Mouse (Mus musculus) spleen, adult 2 months (tissue): ENCODE data around the gene Ppp1r35. TPM values are rescaled to one million over a fixed set of nuclear protein-coding genes. Genes with fewer than 3 reads are reported as not detected.

Source experiments
- DNase-seq, 2 experiments: peaks; one replicate each; pipeline versions ENCODE4 v3.0.0 to v3.0.0-alpha.2; 2012 to 2021; ENCODE audit warnings: low spot score in 2 of 2, low read depth in 1 of 2
- H3K27ac ChIP-seq: fragments of 200-500 bp; 2 replicates; pipeline ENCODE4 v1.5.1; 2012; ENCODE audit warnings: low read length, inconsistent platforms; ENCODE audit not compliant: insufficient read depth
- H3K27me3 ChIP-seq: fragments of 200-500 bp; 2 replicates; pipeline ENCODE4 v1.6.1; 2012; ENCODE audit warnings: mild to moderate bottlenecking, moderate library complexity, low read length, inconsistent platforms; ENCODE audit not compliant: control insufficient read depth, insufficient read depth
- H3K36me3 ChIP-seq: fragments of 200-500 bp; 2 replicates; pipeline ENCODE4 v1.6.1; 2012; ENCODE audit warnings: mild to moderate bottlenecking, low read length, inconsistent platforms; ENCODE audit not compliant: control insufficient read depth, insufficient read depth
- H3K4me1 ChIP-seq: fragments of 200-500 bp; 2 replicates; pipeline ENCODE4 v1.6.1; 2011; ENCODE audit warnings: inconsistent platforms; ENCODE audit not compliant: control insufficient read depth, insufficient read depth, insufficient read length
- H3K4me3 ChIP-seq: fragments of 200-500 bp; 2 replicates; pipeline ENCODE4 v1.5.1; 2011; ENCODE audit warnings: mild to moderate bottlenecking, inconsistent platforms; ENCODE audit not compliant: insufficient read depth, insufficient read length; ENCODE audit errors: extremely low read depth
- CTCF ChIP-seq: fragments of 200-500 bp; IDR thresholded peaks from 2 replicates; pipeline ENCODE4 v1.5.1; 2011; ENCODE audit warnings: mild to moderate bottlenecking, inconsistent platforms; ENCODE audit not compliant: insufficient read depth, insufficient read length, insufficient replicate concordance; ENCODE audit errors: extremely low read depth
- POLR2A ChIP-seq: fragments of 200-500 bp; IDR thresholded peaks from 2 replicates; pipeline ENCODE4 v1.6.1; 2011; ENCODE audit warnings: low read depth, low read length, inconsistent platforms
- WGBS: fragments of 180-500 bp; shearing (Covaris S2); methylation state at CpG from one replicate; pipeline ENCODE4 v1.1.7; 2018; 5-methylcytosine and 5-hydroxymethylcytosine counted together
- polyA plus RNA-seq: library from polyadenylated mRNA; depleted of rRNA; stranded (reverse); fragments of >200 nt; gene quantifications from 2 replicates; pipeline ENCODE4 v1.2.3, GENCODE M21; 2012; rRNA removed

Gene Ppp1r35
- polyA plus RNA-seq, 1 experiment = 43.9 TPM

- Histone ChIP-seq H3K27me3 (no peaks in the 10 kb centered on the region), H3K27ac (no peak overlapping the region), H3K4me1 (peaks cover 7% of the 10 kb centered on the region; the same call in 1 of the 2 replicates), H3K36me3 (no peaks in the 10 kb centered on the region), H3K4me3 (no peak overlapping the region)
- DNase-seq = no peak
- TF ChIP-seq POLR2A (no peak), CTCF (no peak)
- WGBS = 93% methylated on average over 1 of the region's 1 CpGs
These were observed 44.0 kb downstream of the Ppp1r35 start for GRCm38 (mm10) chr5:137822602-137823001.

- WGBS = 61% methylated on average over 6 of the region's 6 CpGs
- DNase-seq = no peak
- Histone ChIP-seq H3K4me3 (no peak overlapping the region), H3K27me3 (no peaks in the 10 kb centered on the region), H3K27ac (peak overlapping the region; percentile 10; the same call in 1 of the 2 replicates), H3K36me3 (no peaks in the 10 kb centered on the region), H3K4me1 (peaks cover 7% of the 10 kb centered on the region; the same call in 1 of the 2 replicates)
- no peak for TF ChIP-seq POLR2A
- no peak for TF ChIP-seq CTCF
These were observed 44.9 kb downstream of the Ppp1r35 start for GRCm38 (mm10) chr5:137823455-137824045.

GRCm38 (mm10) chr5:137825030-137825429 lies 46.4 kb downstream of the Ppp1r35 start:
- H3K27ac ChIP-seq = no peak overlapping the region
- WGBS = 38% methylated on average over 3 of the region's 3 CpGs
- peak in 1 of 2 experiments; percentile 23 for DNase-seq
- H3K36me3 ChIP-seq = no peaks in the 10 kb centered on the region
- H3K4me3 ChIP-seq = no peak overlapping the region
- H3K27me3 ChIP-seq = no peaks in the 10 kb centered on the region
- H3K4me1 ChIP-seq = peaks cover 7% of the 10 kb centered on the region; the same call in 1 of the 2 replicates
- no peak for TF ChIP-seq CTCF
- TF ChIP-seq POLR2A = no peak

- TF ChIP-seq CTCF (no peak), POLR2A (no peak)
- Histone ChIP-seq H3K36me3 (no peaks in the 10 kb centered on the region), H3K4me1 (peaks cover 7% of the 10 kb centered on the region; the same call in 1 of the 2 replicates), H3K4me3 (no peak overlapping the region), H3K27ac (no peak overlapping the region), H3K27me3 (no peaks in the 10 kb centered on the region)
- DNase-seq = no peak
- 84% methylated on average over 2 of the region's 2 CpGs for WGBS
These were observed 47.3 kb downstream of the Ppp1r35 start for GRCm38 (mm10) chr5:137825971-137826370.

- Histone ChIP-seq H3K27ac (no peak overlapping the region), H3K27me3 (no peaks in the 10 kb centered on the region), H3K36me3 (no peaks in the 10 kb centered on the region), H3K4me1 (peaks cover 7% of the 10 kb centered on the region; the same call in 1 of the 2 replicates), H3K4me3 (no peak overlapping the region)
- WGBS = 62% methylated on average over 7 of the region's 7 CpGs
- TF ChIP-seq CTCF (no peak), POLR2A (no peak)
- no peak for DNase-seq
These were observed 47.8 kb downstream of the Ppp1r35 start for GRCm38 (mm10) chr5:137826421-137826820.

- Histone ChIP-seq H3K27me3 (no peaks in the 10 kb centered on the region), H3K36me3 (no peaks in the 10 kb centered on the region), H3K4me3 (no peak overlapping the region), H3K4me1 (peaks cover 1% of the 10 kb centered on the region; the same call in 1 of the 2 replicates), H3K27ac (no peak overlapping the region)
- TF ChIP-seq POLR2A (no peak), CTCF (no peak)
- WGBS = 73% methylated on average over 6 of the region's 6 CpGs
- DNase-seq = no peak
These were observed 50.0 kb downstream of the Ppp1r35 start for GRCm38 (mm10) chr5:137828694-137829093.

Other genes with a start within 250 kb of the Ppp1r35 start
- not detected in 2 replicates for gene Epo, start 245.6 kb upstream of the Ppp1r35 start, polyA plus RNA-seq
- gene Gnb2, start 245.3 kb upstream of the Ppp1r35 start, polyA plus RNA-seq = 762 and 932 TPM in 2 replicates
- gene Actl6b, start 225.3 kb upstream of the Ppp1r35 start, polyA plus RNA-seq = not detected in 2 replicates
- 12.2 and 12.9 TPM in 2 replicates for gene Tfr2, start 209.0 kb upstream of the Ppp1r35 start, polyA plus RNA-seq
- gene Mospd3, start 177.8 kb upstream of the Ppp1r35 start, polyA plus RNA-seq = 90.3 and 131 TPM in 2 replicates
- 69.6 and 88.0 TPM in 2 replicates for gene Pcolce, start 165.1 kb upstream of the Ppp1r35 start, polyA plus RNA-seq
- 0.25 and 0.26 TPM in 2 replicates for gene Fbxo24, start 149.8 kb upstream of the Ppp1r35 start, polyA plus RNA-seq
- gene Lrch4, start 149.7 kb upstream of the Ppp1r35 start, polyA plus RNA-seq = 249 and 293 TPM in 2 replicates
- 69.4 and 70.9 TPM in 2 replicates for gene Gm20605, start 149.7 kb upstream of the Ppp1r35 start, polyA plus RNA-seq
- 328 and 407 TPM in 2 replicates for gene Sap25, start 137.5 kb upstream of the Ppp1r35 start, polyA plus RNA-seq
- 0.79 and 1.0 TPM in 2 replicates for gene Irs3, start 133.1 kb upstream of the Ppp1r35 start, polyA plus RNA-seq
- 16.5 and 23.3 TPM in 2 replicates for gene Agfg2, start 94.1 kb upstream of the Ppp1r35 start, polyA plus RNA-seq
- gene Nyap1, start 37.2 kb upstream of the Ppp1r35 start, polyA plus RNA-seq = 1.2 and 1.9 TPM in 2 replicates
- gene Tsc22d4, start 33.1 kb upstream of the Ppp1r35 start, polyA plus RNA-seq = 133 and 180 TPM in 2 replicates
- 36.9 and 44.4 TPM in 2 replicates for gene Mepce, start 8.8 kb downstream of the Ppp1r35 start, polyA plus RNA-seq
- 1.6 and 2.4 TPM in 2 replicates for gene Zcwpw1, start 8.9 kb downstream of the Ppp1r35 start, polyA plus RNA-seq
- gene Pilra, start 57.4 kb downstream of the Ppp1r35 start, polyA plus RNA-seq = 22.5 and 41.5 TPM in 2 replicates
- 22.8 and 40.7 TPM in 2 replicates for gene Pilrb1, start 79.3 kb downstream of the Ppp1r35 start, polyA plus RNA-seq
- gene Pilrb2, start 93.0 kb downstream of the Ppp1r35 start, polyA plus RNA-seq = 28.8 and 47.8 TPM in 2 replicates
- not detected in 2 replicates for gene Cyp3a13, start 142.8 kb downstream of the Ppp1r35 start, polyA plus RNA-seq
- gene Gjc3, start 184.2 kb downstream of the Ppp1r35 start, polyA plus RNA-seq = 0.02 TPM in 2 replicates
- not detected in 2 replicates for gene Azgp1, start 202.7 kb downstream of the Ppp1r35 start, polyA plus RNA-seq
- not detected in 2 replicates for gene Smok3a, start 242.4 kb downstream of the Ppp1r35 start, polyA plus RNA-seq
- gene Smok3b, start 242.6 kb downstream of the Ppp1r35 start, polyA plus RNA-seq = not detected in 2 replicates